Mouse (Mus musculus) adrenal gland, adult 10 weeks (tissue): Measurements from ENCODE around the gene Cyp26c1. TPM values are rescaled to one million over a fixed set of nuclear protein-coding genes. Genes with fewer than 3 reads are reported as not detected.

ENCODE experiments used
- polyA plus RNA-seq: library from polyadenylated mRNA; stranded (reverse); fragments of 350-450 nt; fragmentation: Illumina TruSeq; extraction: RNeasy Lipid Tissue Mini Kit (QIAGEN cat#74804); gene quantifications from one replicate; pipeline ENCODE4 v1.2.3, GENCODE M21; 2014; ENCODE audit warnings: low read depth, low replicate concordance

Gene Cyp26c1
- polyA plus RNA-seq, result not detected

DNA sequence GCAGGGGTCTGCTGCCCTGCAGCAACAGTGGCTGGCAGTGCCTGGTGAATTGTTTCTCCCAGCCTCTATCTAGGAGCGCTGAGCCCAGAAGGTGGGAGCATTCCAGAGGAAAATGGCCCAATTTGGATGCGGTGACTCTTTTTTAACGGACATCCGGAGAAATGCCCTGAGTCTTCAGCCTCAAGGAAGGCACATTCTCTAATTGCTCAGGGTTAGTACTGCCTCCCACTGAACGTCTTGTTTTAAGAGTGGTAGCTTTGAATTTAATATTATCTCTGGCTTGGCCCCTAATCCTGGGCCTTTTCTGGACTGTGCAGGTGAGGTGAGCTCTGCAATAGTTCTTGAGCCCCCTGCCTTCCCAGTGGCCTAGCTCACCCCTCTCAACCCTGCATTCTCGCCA, at the start of gene Cyp26c1:
Cyp26c1 (plus strand) TSS at position 301 of the 400 bp plus-strand sequence.

DNA sequence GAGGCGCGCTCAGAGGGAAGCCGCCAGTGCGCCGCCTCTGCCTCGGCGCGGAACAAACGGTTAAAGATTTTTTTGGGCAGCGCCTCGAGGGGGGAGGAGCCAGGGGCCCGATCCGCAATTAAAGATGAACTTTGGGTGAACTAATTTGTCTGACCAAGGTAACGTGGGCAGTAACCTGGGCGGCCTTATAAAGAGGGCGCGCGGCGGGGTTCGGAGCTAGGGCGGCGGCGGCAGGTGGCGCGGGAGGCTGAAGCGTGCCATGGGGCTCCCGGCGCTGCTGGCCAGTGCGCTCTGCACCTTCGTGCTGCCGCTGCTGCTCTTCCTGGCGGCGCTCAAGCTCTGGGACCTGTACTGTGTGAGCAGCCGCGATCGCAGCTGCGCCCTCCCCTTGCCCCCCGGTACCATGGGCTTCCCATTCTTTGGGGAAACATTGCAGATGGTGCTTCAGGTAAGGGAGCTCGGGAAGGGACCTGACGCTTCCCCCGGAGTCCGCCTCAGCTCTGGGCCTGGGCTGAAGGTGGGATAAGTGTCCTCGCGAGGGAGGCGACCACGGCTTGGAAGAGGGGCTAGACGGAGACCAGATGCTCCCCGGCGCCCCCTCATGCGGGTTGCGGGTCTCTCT, 12.4 kb downstream of the Cyp26c1 start, which contains the start of gene Cyp26a1:
Cyp26a1 (plus strand) TSS at position 148 of the 622 bp plus-strand sequence.

Other genes starting within 250 kb of the Cyp26c1 start
- 55.6 TPM for gene Exoc6, start 135.2 kb upstream of the Cyp26c1 start, polyA plus RNA-seq
- not detected for gene Cyp26a1, start 12.2 kb downstream of the Cyp26c1 start, polyA plus RNA-seq